Mouse (Mus musculus) stomach, postnatal 0 days (tissue): ENCODE data around the gene Ano10.

Source experiments
- CTCF ChIP-seq: IDR thresholded peaks from 2 replicates; pipeline ENCODE4 v1.5.1; 2016; ENCODE audit warnings: antibody characterized with exemption, low read depth, mild to moderate bottlenecking, moderate library complexity
- EP300 ChIP-seq: optimal IDR thresholded peaks from 2 replicates; pipeline ENCODE3; 2016; ENCODE audit warnings: antibody characterized with exemption

GRCm38 (mm10) chr9:122284696-122285095, 9.5 kb downstream of the Ano10 start:
- no peak for TF ChIP-seq CTCF
- TF ChIP-seq EP300, result no peak
